Mouse (Mus musculus) lung, postnatal 25 days (tissue): ENCODE measurements at regions not wholly inside any gene's neighbourhood (a gene's known extent, or its start where the extent isn't known, plus 50 kb on each side); places are given as distances from the start of the nearest gene placed in this dataset.

Experiments
- DNase-seq: peaks from one replicate; pipeline ENCODE4 v3.0.0; 2022; ENCODE audit warnings: low spot score

- no peak for DNase-seq
Measured at GRCm38 (mm10) chr7:142835319-142835718, 92.1 kb upstream of the Ins2 start.

DNA sequence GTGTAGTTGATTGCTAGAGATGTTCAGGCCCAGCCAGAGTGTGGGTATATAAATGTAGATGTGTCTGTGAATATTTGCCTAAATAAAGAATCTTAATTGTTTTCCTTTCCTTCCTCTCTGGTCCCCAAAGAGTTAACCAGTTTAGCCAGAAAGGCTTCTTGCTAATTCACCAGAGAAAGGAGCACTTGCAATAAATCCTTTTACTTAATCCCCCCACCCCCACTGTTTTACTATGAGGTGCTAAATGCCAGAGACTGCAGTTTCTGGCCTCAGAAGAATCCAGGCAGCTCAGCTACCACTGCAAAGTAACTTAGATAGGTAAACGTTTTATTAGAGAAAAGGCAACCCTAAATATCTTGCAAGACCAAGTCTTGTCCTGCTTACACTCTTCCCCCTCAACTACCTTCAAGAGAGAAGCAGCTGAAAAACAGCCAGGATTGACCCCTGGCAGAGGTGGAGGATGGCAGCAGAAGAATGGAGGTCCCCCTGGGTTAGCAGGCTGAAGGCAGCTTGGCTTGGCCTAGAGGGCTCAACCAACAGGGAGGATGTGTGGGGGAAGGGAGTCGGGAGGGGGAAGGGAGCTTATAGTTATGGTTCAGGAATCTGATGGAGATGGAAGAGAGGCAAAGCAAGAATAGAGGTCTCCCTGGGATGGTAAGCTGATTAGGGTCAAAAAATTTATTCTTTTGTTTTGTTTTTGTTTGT, 87.9 kb upstream of the Ins2 start:
- DNase-seq: no peak

- DNase-seq: no peak
Measured at GRCm38 (mm10) chr7:142810711-142811110, 67.5 kb upstream of the Ins2 start.

- DNase-seq: peak; percentile 42
Measured at GRCm38 (mm10) chr7:142799424-142799823, 56.2 kb upstream of the Ins2 start.

DNA sequence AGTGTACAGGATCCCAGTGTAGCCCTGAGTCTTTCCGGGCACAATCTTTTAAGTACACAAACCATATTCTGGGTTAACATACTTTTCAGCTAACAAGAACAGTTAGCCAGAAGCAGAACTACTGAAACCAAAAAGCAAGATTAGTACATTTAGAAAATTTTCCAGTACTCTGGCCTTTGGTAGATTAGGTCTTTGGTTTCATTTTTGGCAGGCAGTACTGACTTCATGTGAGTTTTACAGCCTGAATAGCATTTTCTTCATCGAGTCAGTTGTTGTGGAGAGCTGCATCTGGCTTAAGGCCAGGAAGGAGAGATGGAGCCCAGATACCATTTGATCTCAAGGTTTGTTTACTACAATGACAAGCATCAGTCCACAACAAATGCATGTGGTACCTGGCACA, 51.3 kb upstream of the Ins2 start:
- no peak for DNase-seq
